Mouse (Mus musculus) olfactory bulb, adult 2 months (tissue): ENCODE measurements at regions not wholly inside any gene's neighbourhood (a gene's known extent, or its start where the extent isn't known, plus 50 kb on each side); places are given as distances from the start of the nearest gene placed in this dataset.

Experiments
- CTCF ChIP-seq: fragments of 200-500 bp; IDR thresholded peaks from 2 replicates; pipeline ENCODE4 v1.5.1; 2012; ENCODE audit warnings: low read depth, mild to moderate bottlenecking, low read length, moderate library complexity; ENCODE audit not compliant: insufficient read depth
- POLR2A ChIP-seq: fragments of 200-500 bp; IDR thresholded peaks from 2 replicates; pipeline ENCODE4 v1.6.1; 2012; ENCODE audit warnings: mild to moderate bottlenecking, low read depth, low read length, moderate library complexity; ENCODE audit not compliant: insufficient read depth

DNA sequence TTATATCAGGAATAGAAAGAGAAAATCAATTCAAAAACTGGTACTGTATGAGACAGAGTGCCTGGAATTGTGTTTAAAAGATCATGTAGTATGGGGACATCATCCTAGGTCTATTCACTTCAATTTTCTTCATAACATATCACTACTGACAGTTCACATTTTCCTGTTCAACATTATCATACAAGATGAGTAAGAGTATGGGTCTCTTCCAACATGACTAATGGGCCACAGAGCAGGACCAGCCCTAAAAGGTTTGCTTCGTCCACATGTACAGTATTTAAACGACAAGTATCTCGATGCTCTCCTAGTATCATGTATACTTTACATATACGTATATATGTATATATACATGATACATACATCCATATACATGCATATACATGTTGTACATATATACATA is 164.8 kb upstream of the Atp1b1 start:
- TF ChIP-seq POLR2A = no peak
- TF ChIP-seq CTCF = no peak
